Mouse (Mus musculus) E14TG2a.4 (cell line): ENCODE measurements around the gene Slc18a2.

ENCODE experiments used
- H3K27me3 ChIP-seq: 2 replicates; pipeline ENCODE4 v1.6.1; 2014; ENCODE audit warnings: low read length, control low read depth; ENCODE audit not compliant: insufficient read depth
- H3K36me3 ChIP-seq: 2 replicates; pipeline ENCODE4 v1.6.1; 2014; ENCODE audit warnings: low read length, control low read depth; ENCODE audit not compliant: insufficient read depth
- H3K4me1 ChIP-seq: replicated peaks from 2 replicates; pipeline ENCODE4 v1.6.1; 2014; ENCODE audit warnings: low read depth, low read length, control low read depth
- H3K4me3 ChIP-seq: replicated peaks from 2 replicates; pipeline ENCODE4 v1.5.1; 2014; ENCODE audit warnings: mild to moderate bottlenecking, low read length
- H3K9me3 ChIP-seq: 2 replicates; pipeline ENCODE4 v1.6.1; 2014; ENCODE audit warnings: low read length, control low read depth
- CTCF ChIP-seq: conservative IDR thresholded peaks from 2 replicates; pipeline ENCODE4 v1.5.1; 2014; ENCODE audit warnings: low read length
- NANOG ChIP-seq: IDR thresholded peaks from 2 replicates; pipeline ENCODE4 v1.6.1; 2014; ENCODE audit warnings: borderline replicate concordance, low read length, mixed read lengths
- POU5F1 ChIP-seq: IDR thresholded peaks from 2 replicates; pipeline ENCODE4 v1.6.1; 2014; ENCODE audit warnings: low read length, borderline replicate concordance

Gene Slc18a2

GRCm38 (mm10) chr19:59238630-59239029, 22.1 kb upstream of the Slc18a2 start:
- Histone ChIP-seq H3K27me3 (peaks cover 30% of the 10 kb centered on the region), H3K9me3 (no peaks in the 10 kb centered on the region), H3K4me3 (no peak overlapping the region), H3K4me1 (peaks cover 21% of the 10 kb centered on the region), H3K36me3 (no peaks in the 10 kb centered on the region)
- no peak for TF ChIP-seq CTCF

DNA sequence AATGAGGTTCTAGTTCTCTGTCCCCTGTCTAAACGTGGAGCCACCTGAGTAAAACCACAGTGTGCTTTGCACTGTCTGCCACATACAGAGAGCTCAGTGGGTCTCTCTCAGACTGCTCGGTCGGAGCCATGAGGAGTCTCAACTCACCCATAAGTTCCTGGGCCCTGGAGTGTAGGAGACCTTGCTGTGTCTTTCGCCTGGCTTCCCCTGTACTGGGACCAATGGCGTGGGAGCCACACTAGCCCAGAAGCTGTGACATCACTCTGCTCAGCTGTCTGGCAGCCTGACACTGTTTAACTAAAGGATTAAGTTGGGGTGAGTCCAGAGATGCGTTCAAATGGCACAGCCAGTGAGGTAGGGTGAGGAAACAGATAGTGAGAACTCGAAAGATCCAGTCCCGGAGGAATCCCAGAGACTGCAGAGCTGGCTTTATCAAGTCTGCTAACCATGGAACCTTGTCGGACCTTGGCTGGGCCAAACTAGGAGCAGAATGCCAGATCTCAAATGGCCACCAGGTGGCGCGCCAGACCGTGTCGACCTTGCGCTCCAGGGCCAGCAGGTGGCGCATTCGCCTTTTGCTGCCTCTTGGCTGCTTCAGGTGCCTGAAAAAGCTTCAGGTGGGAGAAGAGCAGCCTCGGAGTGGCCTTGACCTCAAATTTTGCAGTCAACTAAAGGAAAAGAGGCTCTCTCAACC, 21.4 kb upstream of the Slc18a2 start:
- TF ChIP-seq POU5F1 = no peak
- TF ChIP-seq CTCF = peak; percentile 98
- TF ChIP-seq NANOG = no peak
- Histone ChIP-seq H3K9me3 (no peaks in the 10 kb centered on the region), H3K4me1 (peaks cover 21% of the 10 kb centered on the region), H3K36me3 (no peaks in the 10 kb centered on the region), H3K4me3 (no peak overlapping the region), H3K27me3 (peaks cover 30% of the 10 kb centered on the region)

DNA sequence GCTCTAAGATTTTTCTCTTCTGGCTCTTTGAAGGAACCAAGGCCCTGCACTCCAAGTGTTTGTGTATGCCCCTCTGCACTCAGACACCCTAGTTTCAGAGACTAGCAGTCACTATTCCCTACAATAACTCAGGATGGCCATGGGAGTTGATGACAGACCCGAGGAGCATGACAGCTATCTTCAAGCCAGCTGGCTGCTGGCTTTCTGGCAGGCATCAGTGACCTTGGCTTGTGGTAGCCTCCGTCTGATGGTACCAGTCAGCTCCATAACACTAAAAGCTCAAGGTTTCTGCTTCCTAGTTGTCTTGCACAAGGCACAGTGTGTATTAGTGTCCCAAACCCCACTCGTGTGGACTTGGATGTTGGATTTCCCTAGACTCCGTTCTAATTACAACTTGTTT, 18.7 kb upstream of the Slc18a2 start:
- H3K9me3 ChIP-seq = no peaks in the 10 kb centered on the region
- peaks cover 21% of the 10 kb centered on the region for H3K27me3 ChIP-seq
- no peak overlapping the region for H3K4me3 ChIP-seq
- TF ChIP-seq CTCF (no peak), POU5F1 (no peak), NANOG (no peak)
- no peaks in the 10 kb centered on the region for H3K36me3 ChIP-seq
- peaks cover 7% of the 10 kb centered on the region for H3K4me1 ChIP-seq

GRCm38 (mm10) chr19:59243057-59243456, 17.6 kb upstream of the Slc18a2 start:
- no peaks in the 10 kb centered on the region for H3K9me3 ChIP-seq
- H3K27me3 ChIP-seq = peaks cover 14% of the 10 kb centered on the region
- peaks cover 7% of the 10 kb centered on the region for H3K4me1 ChIP-seq
- no peaks in the 10 kb centered on the region for H3K36me3 ChIP-seq
- TF ChIP-seq POU5F1 = no peak
- TF ChIP-seq NANOG = no peak
- peak; percentile 6; the same call in 1 of the 2 replicates for TF ChIP-seq CTCF
- H3K4me3 ChIP-seq = no peak overlapping the region

DNA sequence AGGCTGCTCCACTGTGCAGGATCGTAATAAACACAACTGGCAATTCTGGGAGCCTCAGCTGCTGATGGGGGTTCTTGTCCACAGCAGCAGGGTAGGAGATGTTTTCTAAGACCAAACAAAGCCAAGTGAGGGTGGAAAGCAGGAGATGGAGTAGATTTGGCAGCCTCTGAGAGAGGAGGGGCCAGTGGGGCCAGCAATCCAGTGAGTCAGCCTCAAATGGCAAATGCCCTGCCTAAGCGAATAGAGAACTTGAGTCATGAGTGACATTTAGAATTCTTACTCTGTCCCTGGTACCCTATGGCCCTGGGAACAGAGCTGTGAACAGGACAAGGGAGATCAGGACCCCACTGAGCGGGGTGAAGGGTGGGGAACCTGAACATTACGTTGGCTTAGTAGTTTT, 12.6 kb upstream of the Slc18a2 start:
- no peak overlapping the region for H3K4me3 ChIP-seq
- TF ChIP-seq CTCF = no peak
- TF ChIP-seq POU5F1 = no peak
- TF ChIP-seq NANOG = no peak
- H3K36me3 ChIP-seq = no peaks in the 10 kb centered on the region
- peaks cover 3% of the 10 kb centered on the region; the same call in 1 of the 2 replicates for H3K27me3 ChIP-seq
- H3K4me1 ChIP-seq = no peaks in the 10 kb centered on the region
- no peaks in the 10 kb centered on the region for H3K9me3 ChIP-seq

- no peaks in the 10 kb centered on the region for H3K4me1 ChIP-seq
- peaks cover 3% of the 10 kb centered on the region; the same call in 1 of the 2 replicates for H3K27me3 ChIP-seq
- no peaks in the 10 kb centered on the region for H3K36me3 ChIP-seq
- no peak for TF ChIP-seq NANOG
- TF ChIP-seq POU5F1 = no peak
- TF ChIP-seq CTCF = no peak
- H3K9me3 ChIP-seq = no peaks in the 10 kb centered on the region
- H3K4me3 ChIP-seq = no peak overlapping the region
Measured at GRCm38 (mm10) chr19:59248553-59249286, 12.0 kb upstream of the Slc18a2 start.

DNA sequence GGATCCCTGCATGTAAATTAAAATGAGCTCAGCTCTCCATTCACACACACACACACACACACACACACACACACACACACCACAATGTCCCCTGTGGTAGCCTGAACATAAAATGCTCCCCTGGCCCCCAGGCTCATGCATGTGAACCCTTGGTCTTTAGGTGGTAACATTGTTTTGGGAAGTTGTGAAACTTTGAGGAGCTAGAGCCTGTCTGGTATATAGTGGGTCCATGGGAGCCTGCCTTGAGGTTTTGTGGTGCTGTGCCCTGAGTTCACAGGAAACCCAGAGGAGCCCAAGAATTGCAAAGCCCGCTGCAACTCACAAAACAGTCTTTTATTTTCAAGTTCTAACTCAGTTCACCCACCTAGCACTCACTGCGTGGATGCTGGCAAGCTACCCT, 8.0 kb upstream of the Slc18a2 start:
- no peak for TF ChIP-seq CTCF
- TF ChIP-seq POU5F1 = no peak
- no peak for TF ChIP-seq NANOG
- Histone ChIP-seq H3K27me3 (peaks cover 11% of the 10 kb centered on the region), H3K36me3 (no peaks in the 10 kb centered on the region), H3K9me3 (no peaks in the 10 kb centered on the region), H3K4me3 (no peak overlapping the region), H3K4me1 (no peaks in the 10 kb centered on the region)

DNA sequence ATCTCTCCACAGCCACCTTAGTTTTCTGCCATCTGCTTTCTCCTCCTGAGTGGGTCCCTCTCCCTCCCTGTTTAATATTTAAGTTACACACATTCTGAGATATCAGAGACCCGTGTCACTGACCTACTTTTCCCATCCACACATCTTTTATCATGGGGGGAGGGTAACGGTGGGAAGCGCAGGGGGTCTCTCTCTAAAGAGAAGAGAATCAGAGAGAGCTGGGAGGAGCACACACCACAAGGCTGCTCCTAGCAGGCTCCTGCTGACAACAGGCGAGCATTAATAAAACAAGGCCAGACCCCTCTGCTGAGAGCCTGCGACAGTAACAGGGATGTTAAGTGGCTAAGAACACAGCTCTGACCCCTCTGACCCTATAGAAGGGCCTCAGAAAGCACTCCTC, 1.1 kb upstream of the Slc18a2 start:
- peaks cover 9% of the 10 kb centered on the region; the same call in 1 of the 2 replicates for H3K9me3 ChIP-seq
- H3K4me1 ChIP-seq = peaks cover 12% of the 10 kb centered on the region
- TF ChIP-seq CTCF = no peak
- TF ChIP-seq NANOG = no peak
- no peak for TF ChIP-seq POU5F1
- no peak overlapping the region for H3K4me3 ChIP-seq
- H3K36me3 ChIP-seq = no peaks in the 10 kb centered on the region
- peaks cover 70% of the 10 kb centered on the region for H3K27me3 ChIP-seq
